Mouse (Mus musculus): Measurements from ENCODE around the gene Cd93.

GRCm38 (mm10) chr2:148442172-148442571 is 1.2 kb downstream of the Cd93 start:
- TF ChIP-seq CHD1 (IDR thresholded peaks at IDR 0.05; ENCODE audit: low read depth, low read length): no peak
- no peak for TF ChIP-seq KAT2A (conservative IDR thresholded peaks at IDR 0.05; ENCODE audit: low read depth, low read length)
- no peak for TF ChIP-seq E2F4 (IDR thresholded peaks at IDR 0.05; ENCODE audit: borderline replicate concordance, low read depth, low read length)
- no peak for TF ChIP-seq POLR2A (IDR thresholded peaks at IDR 0.05; ENCODE audit: control insufficient read depth in 1 of 2, insufficient read depth in 1 of 2, low read depth in 1 of 2, low read length in 2 of 2, poor library complexity in 1 of 2)
- TF ChIP-seq ETS1 (IDR thresholded peaks at IDR 0.05; ENCODE audit: low read depth, low read length): no peak
- TF ChIP-seq BHLHE40 (IDR thresholded peaks at IDR 0.05; ENCODE audit: borderline replicate concordance, low read depth, low read length): no peak
- TF ChIP-seq CTCF (IDR thresholded peaks at IDR 0.05 in 2 of 3, conservative IDR thresholded peaks at IDR 0.05 in 1 of 3; ENCODE audit: control insufficient read depth in 1 of 3, insufficient read depth in 1 of 3, low read depth in 2 of 3, low read length in 3 of 3, poor library complexity in 1 of 3, severe bottlenecking in 1 of 3): no peak
- no peak for TF ChIP-seq TCF12 (IDR thresholded peaks at IDR 0.05; ENCODE audit: low read depth, low read length)
- TF ChIP-seq SIN3A (IDR thresholded peaks at IDR 0.05; ENCODE audit: low read length): no peak
- no peak for TF ChIP-seq EP300 (IDR thresholded peaks at IDR 0.05; ENCODE audit: low read depth in 1 of 2, low read length in 2 of 2)
- TF ChIP-seq GATA1 (IDR thresholded peaks at IDR 0.05; ENCODE audit: low read depth, low read length): no peak
- no peak for TF ChIP-seq POLR2AphosphoS2 (IDR thresholded peaks at IDR 0.05; ENCODE audit: low read length)
- TF ChIP-seq JUND (IDR thresholded peaks at IDR 0.05; ENCODE audit: low read depth, low read length): no peak
- TF ChIP-seq USF1 (IDR thresholded peaks at IDR 0.05; ENCODE audit: low read depth, low read length): no peak
